Mouse (Mus musculus) midbrain, embryonic 14.5 days (tissue): Measurements from ENCODE around the gene Pdk2. TPM values are rescaled to one million over a fixed set of nuclear protein-coding genes. Genes with fewer than 3 reads are reported as not detected.

Source experiments
- ATAC-seq: fragments of 200-750 bp; cut with Nextera tagmentation; 2 replicates; pipeline ENCODE4 v1.8.0; 2017; ENCODE audit warnings: moderate number of reproducible peaks, moderate library complexity; ENCODE audit not compliant: low FRiP score, low TSS enrichment
- DNase-seq: peaks from one replicate; pipeline ENCODE4 v3.0.0-alpha.2; 2015
- H3K27ac ChIP-seq: fragments of 300-500 bp; sonication (generic); replicated peaks from 2 replicates; pipeline ENCODE4 v1.5.1; 2014; ENCODE audit warnings: mild to moderate bottlenecking, low read depth, low read length, moderate library complexity
- H3K27me3 ChIP-seq: fragments of 300-500 bp; sonication (generic); 2 replicates; pipeline ENCODE4 v1.6.1; 2014; ENCODE audit warnings: low read length, control low read depth, mixed read lengths; ENCODE audit not compliant: control insufficient read depth, insufficient read depth
- H3K36me3 ChIP-seq: fragments of 300-500 bp; sonication (generic); 2 replicates; pipeline ENCODE4 v1.6.1; 2014; ENCODE audit warnings: low read length, control low read depth; ENCODE audit not compliant: control insufficient read depth, insufficient read depth
- H3K4me1 ChIP-seq: fragments of 300-500 bp; sonication (generic); 2 replicates; pipeline ENCODE4 v1.6.1; 2014; ENCODE audit warnings: mild to moderate bottlenecking, antibody characterized with exemption, low read length, control low read depth; ENCODE audit not compliant: control insufficient read depth, insufficient read depth
- H3K4me2 ChIP-seq: fragments of 300-500 bp; sonication (generic); 2 replicates; pipeline ENCODE4 v1.6.1; 2014; ENCODE audit warnings: mild to moderate bottlenecking, low read length, moderate library complexity
- H3K4me3 ChIP-seq: fragments of 300-500 bp; sonication (generic); replicated peaks from 2 replicates; pipeline ENCODE4 v1.5.1; 2014; ENCODE audit warnings: low read depth, low read length
- H3K9ac ChIP-seq: fragments of 300-500 bp; sonication (generic); replicated peaks from 2 replicates; pipeline ENCODE4 v1.6.1; 2014; ENCODE audit warnings: mild to moderate bottlenecking, low read length, moderate library complexity
- H3K9me3 ChIP-seq: fragments of 300-500 bp; sonication (generic); 2 replicates; pipeline ENCODE4 v1.6.1; 2016; ENCODE audit warnings: low read length, control low read depth, mixed read lengths; ENCODE audit not compliant: control insufficient read depth
- WGBS: fragments of 180-500 bp; shearing (Covaris S2); extraction: QIAGEN DNeasy Blood & Tissue Kit; methylation state at CpG from one replicate; pipeline ENCODE4 v1.1.7; 2014; 5-methylcytosine and 5-hydroxymethylcytosine counted together
- polyA plus RNA-seq: library from polyadenylated mRNA; unstranded; fragments of >200 nt; fragmentation: Nextera tagmentation; extraction: Ambion mirVana; gene quantifications from 2 replicates; pipeline ENCODE4 v1.2.1, GENCODE M21; 2014

The Pdk2 gene
- polyA plus RNA-seq, 1 experiment from 2014 or later = 22.7 TPM

- Histone ChIP-seq H3K9ac (no peak overlapping the region), H3K36me3 (no peaks in the 10 kb centered on the region), H3K4me3 (no peak overlapping the region), H3K4me1 (peaks cover 11% of the 10 kb centered on the region), H3K9me3 (no peaks in the 10 kb centered on the region), H3K27me3 (no peaks in the 10 kb centered on the region), H3K4me2 (no peak overlapping the region), H3K27ac (no peak overlapping the region)
- ATAC-seq (no peak), DNase-seq (no peak)
- 54% methylated on average over 1 of the region's 1 CpGs for WGBS
Observed at GRCm38 (mm10) chr11:94985140-94985539, 56.0 kb downstream of the Pdk2 start.

- H3K9ac ChIP-seq = no peak overlapping the region
- H3K4me1 ChIP-seq = peaks cover 14% of the 10 kb centered on the region
- no peaks in the 10 kb centered on the region for H3K9me3 ChIP-seq
- H3K27me3 ChIP-seq = no peaks in the 10 kb centered on the region
- DNase-seq = no peak
- 79% methylated on average over 11 of the region's 11 CpGs for WGBS
- peak overlapping the region; percentile 51 for H3K4me2 ChIP-seq
- H3K27ac ChIP-seq = no peak overlapping the region; the same call in 1 of the 2 replicates
- 0 out of 2 replicates have a peak, but pooled peaks have one; percentile 8 for ATAC-seq
- H3K36me3 ChIP-seq = no peaks in the 10 kb centered on the region
- peak overlapping the region; percentile 7; the same call in 1 of the 2 replicates for H3K4me3 ChIP-seq
Observed at GRCm38 (mm10) chr11:94979462-94980179, 61.5 kb downstream of the Pdk2 start.

GRCm38 (mm10) chr11:94978947-94979346, 62.2 kb downstream of the Pdk2 start:
- peak overlapping the region; percentile 51 for H3K4me2 ChIP-seq
- no peaks in the 10 kb centered on the region for H3K27me3 ChIP-seq
- H3K9ac ChIP-seq = peak overlapping the region; percentile 52
- DNase-seq = peak; percentile 98
- peaks cover 14% of the 10 kb centered on the region for H3K4me1 ChIP-seq
- H3K4me3 ChIP-seq = peak overlapping the region; percentile 12; the same call in 1 of the 2 replicates
- no peaks in the 10 kb centered on the region for H3K9me3 ChIP-seq
- ATAC-seq = peak; percentile 93
- WGBS = under 1% methylated on average over 20 of the region's 20 CpGs
- H3K27ac ChIP-seq = peak overlapping the region; percentile 93
- H3K36me3 ChIP-seq = no peaks in the 10 kb centered on the region

GRCm38 (mm10) chr11:94978178-94978915, 62.8 kb downstream of the Pdk2 start:
- peak; percentile 67 for ATAC-seq
- Histone ChIP-seq H3K36me3 (no peaks in the 10 kb centered on the region), H3K4me2 (peak overlapping the region; percentile 51), H3K27me3 (no peaks in the 10 kb centered on the region), H3K27ac (peak overlapping the region; percentile 93), H3K4me3 (peak overlapping the region; percentile 12; the same call in 1 of the 2 replicates), H3K9me3 (no peaks in the 10 kb centered on the region), H3K4me1 (peaks cover 14% of the 10 kb centered on the region), H3K9ac (peak overlapping the region; percentile 52)
- no peak for DNase-seq
- WGBS = 36% methylated on average over 9 of the region's 9 CpGs

Other genes with a start within 250 kb of the Pdk2 start
- gene Col1a1, start 105.1 kb downstream of the Pdk2 start, polyA plus RNA-seq = 0.98 and 64.7 TPM in 2 replicates
- not detected in 2 replicates for gene Hils1, start 73.8 kb downstream of the Pdk2 start, polyA plus RNA-seq
- gene Sgca, start 65.0 kb downstream of the Pdk2 start, polyA plus RNA-seq = not detected in 2 replicates
- 27.1 and 27.6 TPM in 2 replicates for gene Ppp1r9b, start 50.3 kb downstream of the Pdk2 start, polyA plus RNA-seq
- gene Samd14, start 31.5 kb downstream of the Pdk2 start, polyA plus RNA-seq = 135 and 152 TPM in 2 replicates
- gene Itga3, start 35.4 kb upstream of the Pdk2 start, polyA plus RNA-seq = 9.0 and 11.7 TPM in 2 replicates
- gene Dlx3, start 78.8 kb upstream of the Pdk2 start, polyA plus RNA-seq = 0.13 and 0.38 TPM in 2 replicates
- 0.12 TPM in 1 of 2 replicates, not detected in the other for gene Dlx4, start 104.9 kb upstream of the Pdk2 start, polyA plus RNA-seq
- not detected in 2 replicates for gene Tac4, start 220.2 kb upstream of the Pdk2 start, polyA plus RNA-seq